Mouse (Mus musculus) layer of hippocampus, postnatal 14 days (tissue): ENCODE measurements around the gene Krt82. TPM values are rescaled to one million over a fixed set of nuclear protein-coding genes. Genes with fewer than 3 reads are reported as not detected.
"Not testable (repeated sequence)": the region's sequence is repeated elsewhere in the genome, so short reads cannot be mapped to it uniquely, and the experiment has no call there.

Source experiments
- DNase-seq, 2 experiments: peaks; one replicate each; pipeline ENCODE4 v3.0.0; 2021 to 2022; ENCODE audit warnings: low spot score in 2 of 2, mixed read lengths in 1 of 2
- microRNA-seq, 2 experiments: library from miRNA; unstranded; fragments of <30 nt; microRNA quantifications; one replicate each; pipeline ENCODE4 v1.2.0; 2021
- total RNA-seq, 2 experiments: library from RNA; stranded (reverse); gene quantifications; 2 replicates each; pipeline ENCODE4 v1.2.3; 2021

Krt82 gene
- total RNA-seq, 2 experiments from 2014 or later = not detected

GRCm38 (mm10) chr15:101519792-101520191 lies 30.7 kb downstream of the Krt82 start:
- peak; percentile 66 to 84 for DNase-seq

- not testable (repeated sequence) for DNase-seq
Measured at GRCm38 (mm10) chr15:101517161-101517560, 33.3 kb downstream of the Krt82 start, which contains the start of gene Gm49425. Gene Gm49425, minus strand, starts transcription at chr15:101517261.

- DNase-seq = no peak
Measured at GRCm38 (mm10) chr15:101508247-101508646, 42.2 kb downstream of the Krt82 start.

- DNase-seq = no peak
Measured at GRCm38 (mm10) chr15:101506896-101507758, 43.3 kb downstream of the Krt82 start.

GRCm38 (mm10) chr15:101497181-101497580 lies 53.3 kb downstream of the Krt82 start:
- DNase-seq = no peak

- no peak for DNase-seq
Measured at GRCm38 (mm10) chr15:101495266-101495665, 55.2 kb downstream of the Krt82 start.

- DNase-seq = no peak
Measured at GRCm38 (mm10) chr15:101494203-101494602, 56.3 kb downstream of the Krt82 start.

GRCm38 (mm10) chr15:101493713-101494112 lies 56.8 kb downstream of the Krt82 start:
- DNase-seq = no peak

- DNase-seq = no peak
Measured at GRCm38 (mm10) chr15:101492718-101493117, 57.7 kb downstream of the Krt82 start.

GRCm38 (mm10) chr15:101491431-101491830 lies 59.0 kb downstream of the Krt82 start, which contains the start of gene Krt83:
Gene Krt83, minus strand, starts transcription at chr15:101491512.
- DNase-seq = no peak

Small RNAs within 50 kb of the gene (microRNA-seq; reads per million reads assigned to microRNA genes)
- gene Gm44393 = 0 reads per million in 2 experiments
- 0 reads per million in 2 experiments for gene Gm44460

Other genes with a start within 250 kb of the Krt82 start
- gene Krt80, start 180.5 kb downstream of the Krt82 start, total RNA-seq = under 1 TPM in 1 of 2 experiments, not detected in 1; 0.10 TPM
- not detected for gene Krt7, start 139.6 kb downstream of the Krt82 start, total RNA-seq
- gene Krt87, start 111.9 kb downstream of the Krt82 start, total RNA-seq = under 1 TPM; 0.18 to 0.81 TPM
- gene Krt88, start 102.9 kb downstream of the Krt82 start, total RNA-seq = not detected
- not detected for gene Krt81, start 86.9 kb downstream of the Krt82 start, total RNA-seq
- not detected for gene Krt86, start 77.2 kb downstream of the Krt82 start, total RNA-seq
- gene Krt83, start 59.2 kb downstream of the Krt82 start, total RNA-seq = not detected
- gene Gm49425, start 33.4 kb downstream of the Krt82 start, total RNA-seq = not detected
- not detected for gene Krt84, start 17.8 kb downstream of the Krt82 start, total RNA-seq
- under 1 TPM; 0.14 to 0.16 TPM for gene Krt90, start 12.3 kb upstream of the Krt82 start, total RNA-seq
- gene Krt75, start 23.2 kb upstream of the Krt82 start, total RNA-seq = under 1 TPM in 1 of 2 experiments, not detected in 1; 0.14 TPM
- not detected for gene Gm5414, start 77.5 kb upstream of the Krt82 start, total RNA-seq
- not detected for gene Gm5478, start 96.7 kb upstream of the Krt82 start, total RNA-seq
- gene Krt6b, start 129.6 kb upstream of the Krt82 start, total RNA-seq = not detected
- gene Krt6a, start 143.6 kb upstream of the Krt82 start, total RNA-seq = not detected
- under 1 TPM; 0.33 to 0.48 TPM for gene Krt5, start 162.2 kb upstream of the Krt82 start, total RNA-seq
- not detected for gene Krt71, start 192.4 kb upstream of the Krt82 start, total RNA-seq
- not detected for gene Krt72, start 235.8 kb upstream of the Krt82 start, total RNA-seq